Mouse (Mus musculus): ENCODE data around the gene Tmem62.
"Not testable (repeated sequence)": the region's sequence is repeated elsewhere in the genome, so short reads cannot be mapped to it uniquely, and the experiment has no call there.

The Tmem62 gene

GRCm38 (mm10) chr2:120996607-120997006 lies 19.8 kb downstream of the Tmem62 start:
- not testable (repeated sequence) for DNase-seq (ENCODE audit: low spot score)

GRCm38 (mm10) chr2:120998863-120999262 lies 22.0 kb downstream of the Tmem62 start:
- DNase-seq (ENCODE audit: low spot score) = no peak

DNA sequence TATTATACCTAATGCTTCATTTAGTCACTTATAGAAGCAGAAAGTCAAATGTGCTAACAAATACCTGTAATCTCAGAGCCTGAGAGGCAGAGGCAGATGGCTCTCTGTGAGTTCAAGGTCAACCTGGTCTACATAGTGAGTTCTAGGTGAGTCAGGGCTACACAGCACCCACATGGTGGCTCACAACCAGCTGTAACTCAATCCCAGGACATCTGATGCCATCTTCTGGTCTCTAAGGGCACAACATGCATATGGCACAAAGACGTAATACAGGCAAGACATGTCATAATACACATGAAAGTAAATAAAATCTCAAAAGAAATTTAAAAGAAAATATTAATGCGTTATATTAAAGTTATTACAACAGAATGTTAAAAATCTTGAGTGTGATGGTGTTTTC lies 26.8 kb downstream of the Tmem62 start:
- DNase-seq (ENCODE audit: low spot score) = no peak

GRCm38 (mm10) chr2:121004018-121004811 lies 27.4 kb downstream of the Tmem62 start:
- DNase-seq (ENCODE audit: low spot score) = no peak

GRCm38 (mm10) chr2:121006986-121007385 lies 30.2 kb downstream of the Tmem62 start:
- no peak for DNase-seq (ENCODE audit: low spot score)

DNA sequence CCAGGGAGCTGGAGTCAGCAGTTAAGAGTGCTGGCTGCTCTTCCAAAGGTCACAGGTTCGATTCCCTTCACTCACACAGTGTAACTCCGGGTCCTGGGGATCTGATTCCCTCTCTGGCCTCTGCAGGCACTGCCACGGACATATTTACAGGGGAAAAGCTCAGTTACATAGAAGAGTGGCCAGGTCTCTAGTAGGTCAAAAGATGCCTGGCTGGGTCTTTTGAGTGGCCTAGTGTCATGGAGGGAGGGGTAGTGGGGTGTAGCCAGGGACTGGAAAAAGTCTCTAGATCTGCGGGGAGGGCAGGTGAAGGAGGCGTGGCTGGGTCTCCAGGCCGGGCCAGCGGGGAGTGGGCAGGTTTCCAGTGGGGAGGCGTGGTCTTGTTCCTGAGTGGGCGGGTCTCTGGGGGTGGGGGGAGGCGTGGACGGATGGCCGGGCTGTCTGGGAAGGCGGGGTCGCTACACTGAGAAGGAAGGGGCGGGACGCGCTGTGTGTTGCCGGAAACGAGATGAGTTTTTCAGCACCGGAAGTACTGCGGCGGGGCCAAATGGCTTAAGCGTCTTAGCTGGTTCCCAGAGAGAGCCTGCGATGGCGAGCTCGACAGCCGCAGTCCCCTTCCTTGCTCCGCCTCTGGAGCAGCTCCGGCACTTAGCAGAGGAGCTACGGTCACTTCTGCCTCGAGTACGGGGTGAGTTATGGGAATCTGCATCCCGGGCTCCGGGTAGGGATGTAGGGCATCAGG lies 31.3 kb downstream of the Tmem62 start, which contains the start of gene Ccndbp1:
Ccndbp1 (plus strand) TSS at position 479 of the 739 bp plus-strand sequence.
- DNase-seq (ENCODE audit: low spot score) = peak; percentile 78

- no peak for DNase-seq (ENCODE audit: low spot score)
Observed at GRCm38 (mm10) chr2:121008664-121009007, 31.8 kb downstream of the Tmem62 start.

DNA sequence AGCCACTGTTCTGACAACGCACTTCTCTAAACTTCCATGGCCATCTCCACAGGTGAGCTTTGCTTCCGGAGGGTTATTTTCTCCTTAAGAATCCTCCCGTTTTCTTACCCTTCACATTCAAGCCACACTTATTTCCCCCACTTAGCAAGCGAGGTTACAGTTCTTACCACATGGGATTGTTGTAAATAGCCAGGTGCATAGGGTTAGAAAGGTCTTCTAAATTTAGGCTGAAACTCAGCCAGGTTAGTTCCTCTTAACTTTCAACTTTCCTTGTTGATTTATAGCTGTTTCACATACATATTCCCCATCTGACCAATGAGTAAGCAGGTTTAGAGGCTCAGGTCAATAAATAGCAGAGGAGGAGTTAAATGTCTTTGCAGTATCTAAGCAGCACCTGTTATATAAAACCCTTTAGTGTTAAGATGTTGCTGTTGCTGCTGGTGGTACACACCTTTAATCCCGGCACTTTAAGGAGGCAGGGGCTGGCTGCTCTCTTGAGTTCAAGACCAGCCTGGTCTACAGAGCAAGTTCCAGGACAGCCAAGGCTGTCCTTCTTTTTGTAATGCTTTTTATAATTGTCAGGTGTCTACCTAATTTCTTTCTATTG lies 32.4 kb downstream of the Tmem62 start:
- no peak for DNase-seq (ENCODE audit: low spot score)

- no peak for DNase-seq (ENCODE audit: low spot score)
Observed at GRCm38 (mm10) chr2:121012676-121013075, 35.9 kb downstream of the Tmem62 start.

DNA sequence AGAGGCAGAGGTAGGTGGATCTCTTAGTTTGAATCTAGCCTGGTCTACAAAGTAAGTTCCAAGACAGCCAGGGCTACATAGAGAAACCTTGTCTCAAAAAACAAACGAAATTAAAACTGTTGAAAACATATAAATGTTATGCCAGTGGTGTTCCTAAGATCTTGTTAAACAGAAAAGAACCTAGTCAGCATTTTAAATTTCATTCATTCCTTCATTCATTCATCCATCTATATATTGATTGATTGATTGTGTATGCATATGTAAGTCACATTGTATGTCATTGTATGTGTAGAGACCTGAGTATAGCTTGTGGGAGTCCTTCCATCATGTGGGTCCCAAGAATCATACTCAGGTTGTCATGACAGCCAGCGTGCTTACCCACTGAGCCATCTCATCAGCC lies 38.7 kb downstream of the Tmem62 start:
- DNase-seq (ENCODE audit: low spot score) = no peak

- no peak for DNase-seq (ENCODE audit: low spot score)
Observed at GRCm38 (mm10) chr2:121016226-121016625, 39.4 kb downstream of the Tmem62 start.

DNA sequence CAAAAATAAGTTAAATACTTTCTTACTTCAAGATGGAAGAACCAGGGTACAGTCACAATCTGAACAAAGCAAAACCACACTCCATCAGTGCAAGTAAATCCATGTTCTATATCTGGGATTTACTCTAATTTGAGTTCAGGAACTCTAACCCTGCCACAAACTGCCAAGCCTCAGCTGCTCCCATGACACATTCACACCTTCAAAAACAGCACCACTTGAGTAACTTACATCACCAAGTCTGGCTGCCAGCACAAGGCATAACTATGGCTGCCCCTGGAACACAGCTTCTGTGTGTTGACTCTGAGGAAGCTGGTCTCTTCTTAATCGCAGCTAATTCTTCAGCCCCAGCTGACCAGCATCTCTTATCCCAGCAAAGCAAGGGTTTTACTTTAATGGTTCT lies 40.3 kb downstream of the Tmem62 start:
- no peak for DNase-seq (ENCODE audit: low spot score)

- no peak for DNase-seq (ENCODE audit: low spot score)
Observed at GRCm38 (mm10) chr2:121022918-121023317, 46.1 kb downstream of the Tmem62 start.

DNA sequence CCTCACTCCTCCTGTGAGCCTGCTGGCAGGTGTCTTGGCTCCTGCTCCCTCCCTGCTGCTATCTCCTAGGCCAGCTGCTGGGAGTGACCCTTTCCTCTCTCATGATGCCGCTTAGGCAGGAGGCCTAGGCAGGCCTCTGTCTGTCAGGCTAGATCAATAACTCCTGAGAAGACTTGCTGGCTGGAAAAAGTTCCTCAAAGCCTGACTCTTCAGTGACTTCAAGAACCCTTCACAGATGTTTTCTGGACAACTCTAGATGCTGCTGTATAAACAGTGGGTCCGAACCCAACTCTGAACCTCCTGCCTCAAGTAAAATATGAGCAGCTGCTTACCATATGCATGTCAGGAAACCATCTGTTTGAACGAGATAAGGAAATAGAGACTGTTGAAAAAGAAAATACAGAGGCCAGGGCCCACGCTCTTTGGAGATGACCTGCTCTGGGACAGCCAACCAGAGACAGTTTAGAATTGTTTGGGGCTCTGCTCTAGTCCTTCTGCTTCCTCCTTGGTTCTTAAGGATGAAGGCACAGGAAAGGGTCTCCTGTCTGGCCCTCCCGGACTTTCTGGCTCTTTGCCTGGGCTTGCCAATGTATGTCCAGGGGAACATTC lies 60.0 kb downstream of the Tmem62 start, which contains the start of gene Epb42:
Epb42 (minus strand) TSS at position 340 of the 609 bp plus-strand sequence.
- no peak for DNase-seq (ENCODE audit: low spot score)

DNA sequence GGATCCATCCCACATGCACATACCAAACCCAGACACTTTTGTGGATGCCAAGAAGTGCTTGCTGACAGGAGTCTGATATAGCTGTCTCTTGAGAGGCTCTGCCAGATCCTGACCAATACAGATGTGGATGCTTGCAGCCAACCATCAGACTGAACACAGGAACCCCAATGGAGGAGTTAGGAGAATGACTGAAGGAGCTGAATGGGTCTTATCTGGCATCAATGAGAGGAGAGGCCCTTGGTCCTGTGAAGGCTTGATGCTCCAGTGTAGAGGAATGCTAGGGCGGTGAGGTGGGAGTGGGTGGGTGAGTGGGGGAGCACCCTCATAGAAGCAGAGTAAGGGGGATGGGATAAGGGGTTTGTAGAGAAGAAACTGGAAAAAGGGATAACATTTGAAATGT lies 62.0 kb downstream of the Tmem62 start:
- DNase-seq (ENCODE audit: low spot score) = not testable (repeated sequence)

- DNase-seq (ENCODE audit: low spot score) = no peak
Observed at GRCm38 (mm10) chr2:121039382-121039781, 62.6 kb downstream of the Tmem62 start.

- no peak for DNase-seq (ENCODE audit: low spot score)
Observed at GRCm38 (mm10) chr2:121041098-121041497, 64.3 kb downstream of the Tmem62 start.

DNA sequence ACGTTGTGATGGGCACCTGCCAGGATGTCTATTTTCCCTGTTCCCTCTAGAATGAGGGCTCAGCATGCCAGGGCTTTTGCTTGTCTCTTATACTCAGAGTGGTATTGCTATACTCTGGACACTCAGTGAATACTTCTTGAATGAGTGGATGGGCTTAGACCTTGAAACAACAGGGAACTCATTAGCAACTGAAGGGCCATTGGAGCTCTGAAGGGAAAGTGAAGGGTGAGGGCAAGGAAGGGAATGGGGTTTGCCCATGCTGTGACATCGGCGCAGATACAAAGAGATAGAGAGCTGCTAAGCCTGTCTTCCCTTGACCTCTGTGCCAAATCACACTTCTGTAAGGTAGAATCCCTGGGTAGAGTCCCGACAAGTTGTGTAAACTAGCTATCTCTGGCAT lies 68.8 kb downstream of the Tmem62 start:
- no peak for DNase-seq (ENCODE audit: low spot score)

DNA sequence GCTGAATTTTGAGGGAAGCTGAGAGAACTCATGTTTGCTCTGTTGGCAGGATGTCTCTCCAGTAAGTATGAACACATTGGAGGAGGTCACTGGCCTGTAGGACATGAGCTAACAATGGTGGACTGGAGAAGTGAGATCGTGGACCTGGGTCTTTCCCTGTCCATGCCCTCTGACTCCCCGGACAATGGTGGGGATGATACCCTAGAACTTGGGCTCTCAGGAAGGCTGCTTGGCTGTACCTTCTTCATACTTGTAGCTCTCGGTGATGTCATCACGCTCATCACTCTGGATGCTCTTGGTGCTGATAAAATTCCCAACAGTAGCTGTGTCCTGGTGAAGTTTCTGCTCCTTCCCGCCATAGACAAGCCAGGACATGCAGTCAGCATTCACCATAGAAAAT lies 75.4 kb downstream of the Tmem62 start:
- DNase-seq (ENCODE audit: low spot score) = no peak

- no peak for DNase-seq (ENCODE audit: low spot score)
Observed at GRCm38 (mm10) chr2:121054060-121054459, 77.2 kb downstream of the Tmem62 start.

GRCm38 (mm10) chr2:121055915-121056314 lies 79.1 kb downstream of the Tmem62 start:
- DNase-seq (ENCODE audit: low spot score) = no peak
